Mouse (Mus musculus): ENCODE measurements around the gene Pkd1l1. TPM values are rescaled to one million over a fixed set of nuclear protein-coding genes. Genes with fewer than 3 reads are reported as not detected.

Pkd1l1 gene
- total RNA-seq, 1 experiment, result 0.58 TPM

DNA sequence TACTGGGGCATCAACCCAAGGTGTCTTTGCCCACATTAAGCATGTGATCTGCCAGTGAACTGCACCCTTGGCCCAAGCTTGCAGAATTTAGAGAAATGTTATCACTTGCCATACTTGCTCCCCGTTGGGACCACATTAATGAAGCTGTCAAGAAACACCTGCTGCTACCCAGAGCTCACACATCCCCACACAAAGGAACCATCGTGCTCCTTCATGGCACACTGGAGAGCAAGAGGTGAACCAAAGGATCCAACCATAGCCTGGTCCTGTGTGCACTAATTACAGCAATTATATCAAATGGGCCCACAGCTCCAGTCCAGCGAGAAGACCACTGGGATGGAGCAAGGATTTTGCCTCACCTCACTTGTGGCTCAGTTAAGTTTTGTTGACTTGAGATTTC lies 114.0 kb downstream of the Pkd1l1 start:
- H3K4me1 ChIP-seq (ENCODE audit: control insufficient read depth in 2 of 2, insufficient read depth in 2 of 2, low read length in 2 of 2, poor library complexity in 1 of 2), result no peaks in the 10 kb centered on the region
- no peak overlapping the region for H3K27ac ChIP-seq (ENCODE audit: insufficient read depth, low read depth, low read length, poor library complexity, severe bottlenecking)
- no peak for DNase-seq (ENCODE audit: low read depth, low spot score)
- H3K36me3 ChIP-seq (ENCODE audit: control insufficient read depth, insufficient read depth, low read length, poor library complexity, severe bottlenecking), result no peaks in the 10 kb centered on the region
- TF ChIP-seq CHD2 (IDR thresholded peaks at IDR 0.05; ENCODE audit: low read depth, low read length) (no peak), MAFK (IDR thresholded peaks at IDR 0.05; ENCODE audit: insufficient read depth, low read depth, low read length) (no peak), ZNF384 (IDR thresholded peaks at IDR 0.05; ENCODE audit: low read depth, low read length) (no peak), ZC3H11A (IDR thresholded peaks at IDR 0.05; ENCODE audit: borderline replicate concordance, low read depth, low read length) (no peak), HCFC1 (IDR thresholded peaks at IDR 0.05; ENCODE audit: borderline replicate concordance, insufficient read depth, low read length) (no peak)
- H3K4me3 ChIP-seq (ENCODE audit: insufficient read depth in 1 of 2, low read depth in 1 of 2, low read length in 2 of 2, poor library complexity in 1 of 2, severe bottlenecking in 1 of 2), result no peak overlapping the region
- in situ Hi-C loops (cut with MboI; ENCODE audit: low sequenced_read_pairs in 2 of 2, unreplicated experiment in 2 of 2), result loop anchor here in 1 of 2 experiments (25.0 kb wide), 1 partner anchor 422 kb away; no protein-coding TSS in a partner anchor
- H3K9me3 ChIP-seq (ENCODE audit: control insufficient read depth, insufficient read depth, low read depth, low read length), result no peaks in the 10 kb centered on the region
- no peak overlapping the region for H3K9ac ChIP-seq (ENCODE audit: insufficient read depth, low read depth, low read length, poor library complexity, severe bottlenecking)

DNA sequence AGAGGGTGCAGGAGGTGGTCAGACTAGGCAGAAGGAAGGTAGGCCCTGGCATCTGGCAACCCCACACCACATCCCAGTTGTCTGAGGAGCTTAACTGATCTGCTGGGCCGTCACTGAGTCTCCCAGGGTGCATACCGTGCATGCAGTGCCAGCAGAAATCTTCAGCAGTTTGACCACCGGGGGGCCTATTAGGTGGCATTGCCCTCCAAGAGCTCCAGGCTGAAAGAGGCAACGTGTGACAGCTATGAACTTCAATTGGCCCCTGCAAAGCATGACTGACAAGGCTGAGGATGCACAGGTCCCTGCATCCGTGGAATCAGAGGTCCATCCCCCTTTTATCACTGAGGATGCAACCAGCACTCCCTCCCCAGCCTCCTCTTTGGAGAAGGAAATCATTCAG lies 116.9 kb downstream of the Pkd1l1 start:
- no peak for DNase-seq (ENCODE audit: low read depth, low spot score)
- H3K4me1 ChIP-seq (ENCODE audit: control insufficient read depth in 2 of 2, insufficient read depth in 2 of 2, low read length in 2 of 2, poor library complexity in 1 of 2), result no peaks in the 10 kb centered on the region
- H3K9me3 ChIP-seq (ENCODE audit: control insufficient read depth, insufficient read depth, low read depth, low read length), result no peaks in the 10 kb centered on the region
- no peak overlapping the region for H3K27ac ChIP-seq (ENCODE audit: insufficient read depth, low read depth, low read length, poor library complexity, severe bottlenecking)
- TF ChIP-seq ZC3H11A (IDR thresholded peaks at IDR 0.05; ENCODE audit: borderline replicate concordance, low read depth, low read length) (no peak), CHD2 (IDR thresholded peaks at IDR 0.05; ENCODE audit: low read depth, low read length) (no peak), HCFC1 (IDR thresholded peaks at IDR 0.05; ENCODE audit: borderline replicate concordance, insufficient read depth, low read length) (no peak), ZNF384 (IDR thresholded peaks at IDR 0.05; ENCODE audit: low read depth, low read length) (no peak)
- H3K36me3 ChIP-seq (ENCODE audit: control insufficient read depth, insufficient read depth, low read length, poor library complexity, severe bottlenecking), result no peaks in the 10 kb centered on the region
- no peak overlapping the region for H3K4me3 ChIP-seq (ENCODE audit: insufficient read depth in 1 of 2, low read depth in 1 of 2, low read length in 2 of 2, poor library complexity in 1 of 2, severe bottlenecking in 1 of 2)
- no peak overlapping the region for H3K9ac ChIP-seq (ENCODE audit: insufficient read depth, low read depth, low read length, poor library complexity, severe bottlenecking)
- in situ Hi-C loops (cut with MboI; ENCODE audit: low sequenced_read_pairs in 2 of 2, unreplicated experiment in 2 of 2), result loop anchor here in 1 of 2 experiments (25.0 kb wide), 1 partner anchor 419 kb away; no protein-coding TSS in a partner anchor

DNA sequence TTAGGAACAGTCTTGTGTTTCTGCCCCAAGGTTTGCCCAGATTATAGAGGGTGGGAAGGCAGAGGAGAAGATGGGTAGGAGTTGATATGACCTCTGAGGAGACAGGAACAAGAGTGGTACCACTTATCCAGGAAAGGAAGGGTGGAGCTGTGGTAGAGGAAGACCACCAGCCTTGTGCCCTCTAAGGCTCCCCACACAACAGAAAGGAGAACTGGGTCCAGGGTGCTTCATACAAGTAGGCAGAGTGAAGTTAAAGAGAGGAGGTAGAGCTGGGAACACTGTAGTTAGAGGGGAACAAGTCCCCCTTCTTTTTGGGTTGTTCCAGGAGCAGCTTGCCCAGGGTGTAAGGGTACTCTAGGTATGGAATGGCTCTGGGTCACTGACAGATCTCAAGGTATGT lies 125.0 kb downstream of the Pkd1l1 start:
- no peak for DNase-seq (ENCODE audit: low read depth, low spot score)
- 0 out of 4 replicates have a peak, but pooled peaks cover 0 to 2% of the 10 kb centered on the region in 2 experiments for H3K4me1 ChIP-seq (ENCODE audit: control insufficient read depth in 2 of 2, insufficient read depth in 2 of 2, low read length in 2 of 2, poor library complexity in 1 of 2)
- no peak overlapping the region for H3K9ac ChIP-seq (ENCODE audit: insufficient read depth, low read depth, low read length, poor library complexity, severe bottlenecking)
- in situ Hi-C loops (cut with MboI; ENCODE audit: low sequenced_read_pairs in 2 of 2, unreplicated experiment in 2 of 2), result no loop called here
- H3K36me3 ChIP-seq (ENCODE audit: control insufficient read depth, insufficient read depth, low read length, poor library complexity, severe bottlenecking), result no peaks in the 10 kb centered on the region
- H3K27ac ChIP-seq (ENCODE audit: insufficient read depth, low read depth, low read length, poor library complexity, severe bottlenecking), result no peak overlapping the region
- no peaks in the 10 kb centered on the region for H3K9me3 ChIP-seq (ENCODE audit: control insufficient read depth, insufficient read depth, low read depth, low read length)
- H3K4me3 ChIP-seq (ENCODE audit: insufficient read depth in 1 of 2, low read depth in 1 of 2, low read length in 2 of 2, poor library complexity in 1 of 2, severe bottlenecking in 1 of 2), result no peak overlapping the region
- TF ChIP-seq MAFK (IDR thresholded peaks at IDR 0.05; ENCODE audit: insufficient read depth, low read depth, low read length) (no peak), ZC3H11A (IDR thresholded peaks at IDR 0.05; ENCODE audit: borderline replicate concordance, low read depth, low read length) (no peak), ZNF384 (IDR thresholded peaks at IDR 0.05; ENCODE audit: low read depth, low read length) (no peak), HCFC1 (IDR thresholded peaks at IDR 0.05; ENCODE audit: borderline replicate concordance, insufficient read depth, low read length) (no peak), CHD2 (IDR thresholded peaks at IDR 0.05; ENCODE audit: low read depth, low read length) (no peak)

DNA sequence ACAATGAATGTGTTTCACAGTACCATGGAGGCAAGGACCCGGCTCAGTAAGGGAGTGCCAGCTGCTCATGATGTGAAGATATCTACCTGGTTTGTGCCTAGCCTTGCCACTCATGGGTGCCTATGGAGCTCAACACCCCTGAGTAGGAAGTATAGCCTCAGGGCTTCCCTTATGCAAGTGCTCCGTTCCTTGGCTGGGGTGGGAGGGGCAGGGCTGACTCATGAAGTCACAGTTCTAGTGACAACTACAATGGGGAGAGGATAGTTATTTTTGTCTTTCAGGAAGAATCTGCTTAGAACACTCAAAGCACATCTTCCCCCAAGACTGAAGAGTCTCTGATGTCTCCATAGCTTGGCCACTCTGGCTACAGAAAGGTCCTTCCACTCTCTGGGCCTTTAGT lies 125.4 kb downstream of the Pkd1l1 start:
- TF ChIP-seq ZC3H11A (IDR thresholded peaks at IDR 0.05; ENCODE audit: borderline replicate concordance, low read depth, low read length) (no peak), MAFK (IDR thresholded peaks at IDR 0.05; ENCODE audit: insufficient read depth, low read depth, low read length) (no peak), CHD2 (IDR thresholded peaks at IDR 0.05; ENCODE audit: low read depth, low read length) (no peak), ZNF384 (IDR thresholded peaks at IDR 0.05; ENCODE audit: low read depth, low read length) (no peak), HCFC1 (IDR thresholded peaks at IDR 0.05; ENCODE audit: borderline replicate concordance, insufficient read depth, low read length) (no peak)
- H3K4me1 ChIP-seq (ENCODE audit: control insufficient read depth in 2 of 2, insufficient read depth in 2 of 2, low read length in 2 of 2, poor library complexity in 1 of 2), result 0 out of 4 replicates have a peak, but pooled peaks cover 0 to 2% of the 10 kb centered on the region in 2 experiments
- no peak overlapping the region for H3K27ac ChIP-seq (ENCODE audit: insufficient read depth, low read depth, low read length, poor library complexity, severe bottlenecking)
- H3K9ac ChIP-seq (ENCODE audit: insufficient read depth, low read depth, low read length, poor library complexity, severe bottlenecking), result no peak overlapping the region
- no peak overlapping the region for H3K4me3 ChIP-seq (ENCODE audit: insufficient read depth in 1 of 2, low read depth in 1 of 2, low read length in 2 of 2, poor library complexity in 1 of 2, severe bottlenecking in 1 of 2)
- H3K36me3 ChIP-seq (ENCODE audit: control insufficient read depth, insufficient read depth, low read length, poor library complexity, severe bottlenecking), result no peaks in the 10 kb centered on the region
- in situ Hi-C loops (cut with MboI; ENCODE audit: low sequenced_read_pairs in 2 of 2, unreplicated experiment in 2 of 2), result no loop called here
- no peak for DNase-seq (ENCODE audit: low read depth, low spot score)
- no peaks in the 10 kb centered on the region for H3K9me3 ChIP-seq (ENCODE audit: control insufficient read depth, insufficient read depth, low read depth, low read length)

DNA sequence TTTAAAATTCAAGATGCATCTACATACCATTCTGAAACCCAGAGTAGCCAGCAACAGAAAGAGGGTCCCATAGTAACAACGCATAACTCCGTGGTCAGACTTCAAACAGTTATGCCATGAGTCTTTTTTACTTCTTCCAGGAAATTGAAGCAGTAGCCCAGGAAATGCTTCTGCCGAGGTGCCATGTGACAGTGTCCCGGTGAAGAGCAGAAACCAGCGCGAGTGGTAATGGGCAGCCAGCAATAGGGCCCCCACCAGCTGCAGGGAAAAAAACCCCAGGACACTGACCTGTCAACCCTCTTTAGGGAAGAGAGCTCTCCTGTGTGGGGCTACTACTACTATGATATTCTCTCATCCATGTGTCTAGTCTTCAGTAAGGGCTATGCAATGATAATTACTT lies 136.9 kb downstream of the Pkd1l1 start:
- no peak overlapping the region for H3K9ac ChIP-seq (ENCODE audit: insufficient read depth, low read depth, low read length, poor library complexity, severe bottlenecking)
- H3K27ac ChIP-seq (ENCODE audit: insufficient read depth, low read depth, low read length, poor library complexity, severe bottlenecking), result no peak overlapping the region
- no peak overlapping the region for H3K4me3 ChIP-seq (ENCODE audit: insufficient read depth in 1 of 2, low read depth in 1 of 2, low read length in 2 of 2, poor library complexity in 1 of 2, severe bottlenecking in 1 of 2)
- H3K9me3 ChIP-seq (ENCODE audit: control insufficient read depth, insufficient read depth, low read depth, low read length), result no peaks in the 10 kb centered on the region
- DNase-seq (ENCODE audit: low read depth, low spot score), result no peak
- no peak for TF ChIP-seq HCFC1 (IDR thresholded peaks at IDR 0.05; ENCODE audit: borderline replicate concordance, insufficient read depth, low read length)
- TF ChIP-seq ZC3H11A (IDR thresholded peaks at IDR 0.05; ENCODE audit: borderline replicate concordance, low read depth, low read length), result no peak
- no peak for TF ChIP-seq MAFK (IDR thresholded peaks at IDR 0.05; ENCODE audit: insufficient read depth, low read depth, low read length)
- no peak for TF ChIP-seq CHD2 (IDR thresholded peaks at IDR 0.05; ENCODE audit: low read depth, low read length)
- TF ChIP-seq ZNF384 (IDR thresholded peaks at IDR 0.05; ENCODE audit: low read depth, low read length), result no peak
- H3K36me3 ChIP-seq (ENCODE audit: control insufficient read depth, insufficient read depth, low read length, poor library complexity, severe bottlenecking), result no peaks in the 10 kb centered on the region
- in situ Hi-C loops (cut with MboI; ENCODE audit: low sequenced_read_pairs in 2 of 2, unreplicated experiment in 2 of 2), result no loop called here
- H3K4me1 ChIP-seq (ENCODE audit: control insufficient read depth in 2 of 2, insufficient read depth in 2 of 2, low read length in 2 of 2, poor library complexity in 1 of 2), result no peaks in the 10 kb centered on the region

Data from ES-E14 (cell line).